Mouse (Mus musculus) midbrain, embryonic 11.5 days (tissue): Measurements from ENCODE around the gene Pstk. TPM values are rescaled to one million over a fixed set of nuclear protein-coding genes. Genes with fewer than 3 reads are reported as not detected.

Experiments used
- ATAC-seq: fragments of 200-750 bp; cut with Nextera tagmentation; 2 replicates; pipeline ENCODE4 v1.8.0; 2017; ENCODE audit warnings: moderate TSS enrichment, moderate library complexity; ENCODE audit not compliant: low FRiP score
- DNase-seq: peaks from one replicate; pipeline ENCODE4 v3.0.0; 2015; ENCODE audit warnings: low spot score; ENCODE audit errors: missing footprints
- H3K27ac ChIP-seq: fragments of 300-500 bp; sonication (generic); 2 replicates; pipeline ENCODE4 v1.5.1; 2014; ENCODE audit warnings: low read depth, low read length
- H3K27me3 ChIP-seq: fragments of 300-500 bp; sonication (generic); 2 replicates; pipeline ENCODE4 v1.6.1; 2014; ENCODE audit warnings: mild to moderate bottlenecking, low read length, moderate library complexity, mixed read lengths; ENCODE audit not compliant: control insufficient read depth, insufficient read depth
- H3K36me3 ChIP-seq: fragments of 300-500 bp; sonication (generic); 2 replicates; pipeline ENCODE4 v1.6.1; 2014; ENCODE audit warnings: mild to moderate bottlenecking, low read length, moderate library complexity, mixed read lengths; ENCODE audit not compliant: control insufficient read depth, insufficient read depth
- H3K4me1 ChIP-seq: fragments of 300-500 bp; sonication (generic); 2 replicates; pipeline ENCODE4 v1.6.1; 2014; ENCODE audit warnings: low read length; ENCODE audit not compliant: control insufficient read depth, insufficient read depth
- H3K4me2 ChIP-seq: fragments of 300-500 bp; sonication (generic); 2 replicates; pipeline ENCODE4 v1.6.1; 2014; ENCODE audit warnings: mild to moderate bottlenecking, moderate library complexity
- H3K4me3 ChIP-seq: fragments of 300-500 bp; sonication (generic); 2 replicates; pipeline ENCODE4 v1.5.1; 2014; ENCODE audit warnings: low read depth, low read length
- H3K9ac ChIP-seq: fragments of 300-500 bp; sonication (generic); 2 replicates; pipeline ENCODE4 v1.6.1; 2014; ENCODE audit warnings: low read length
- H3K9me3 ChIP-seq: fragments of 300-500 bp; sonication (generic); 2 replicates; pipeline ENCODE4 v1.6.1; 2016; ENCODE audit warnings: low read length; ENCODE audit not compliant: control insufficient read depth
- WGBS: fragments of 180-500 bp; shearing (Covaris S2); extraction: QIAGEN DNeasy Blood & Tissue Kit; methylation state at CpG from one replicate; pipeline ENCODE4 v1.1.7; 2014; 5-methylcytosine and 5-hydroxymethylcytosine counted together
- polyA plus RNA-seq: library from polyadenylated mRNA; unstranded; fragments of >200 nt; fragmentation: Nextera tagmentation; extraction: Ambion mirVana; gene quantifications from 2 replicates; pipeline ENCODE4 v1.2.1, GENCODE M21; 2014

Pstk gene
- polyA plus RNA-seq, 1 experiment from 2014 or later = 65.6 TPM

GRCm38 (mm10) chr7:131434276-131434675, 63.3 kb downstream of the Pstk start:
- H3K4me3 ChIP-seq = no peak overlapping the region
- 71% methylated on average over 1 of the region's 1 CpGs for WGBS
- H3K4me1 ChIP-seq = no peaks in the 10 kb centered on the region
- no peaks in the 10 kb centered on the region for H3K27me3 ChIP-seq
- ATAC-seq (no peak), DNase-seq (no peak)
- H3K9ac ChIP-seq = no peak overlapping the region
- no peaks in the 10 kb centered on the region for H3K9me3 ChIP-seq
- H3K36me3 ChIP-seq = peaks cover 3% of the 10 kb centered on the region; the same call in 1 of the 2 replicates
- H3K4me2 ChIP-seq = no peak overlapping the region
- no peak overlapping the region for H3K27ac ChIP-seq

- Histone ChIP-seq H3K4me3 (no peak overlapping the region), H3K36me3 (no peaks in the 10 kb centered on the region), H3K4me1 (no peaks in the 10 kb centered on the region), H3K27ac (no peak overlapping the region), H3K9me3 (no peaks in the 10 kb centered on the region), H3K4me2 (no peak overlapping the region), H3K27me3 (no peaks in the 10 kb centered on the region), H3K9ac (no peak overlapping the region)
- ATAC-seq = no peak
- no peak for DNase-seq
- 68% methylated on average over 3 of the region's 3 CpGs for WGBS
Observed at GRCm38 (mm10) chr7:131437051-131437450, 66.1 kb downstream of the Pstk start.

Other genes with a start within 250 kb of the Pstk start
- not detected in 2 replicates for gene 4933402N03Rik, start 224.8 kb upstream of the Pstk start, polyA plus RNA-seq
- not detected in 2 replicates for gene 5430419D17Rik, start 196.7 kb upstream of the Pstk start, polyA plus RNA-seq
- gene Cuzd1, start 48.8 kb upstream of the Pstk start, polyA plus RNA-seq = not detected in 2 replicates
- not detected in 2 replicates for gene Fam24b, start 41.6 kb upstream of the Pstk start, polyA plus RNA-seq
- 0.29 TPM in 1 of 2 replicates, not detected in the other for gene Fam24a, start 37.3 kb upstream of the Pstk start, polyA plus RNA-seq
- 18.6 and 23.9 TPM in 2 replicates for gene 2310057M21Rik, start 8.4 kb upstream of the Pstk start, polyA plus RNA-seq
- 27.8 and 31.9 TPM in 2 replicates for gene Ikzf5, start 39.4 kb downstream of the Pstk start, polyA plus RNA-seq
- 91.0 and 107 TPM in 2 replicates for gene Acadsb, start 39.5 kb downstream of the Pstk start, polyA plus RNA-seq
- gene Hmx3, start 171.7 kb downstream of the Pstk start, polyA plus RNA-seq = 0.18 TPM in 1 of 2 replicates, not detected in the other
- 0.10 and 0.19 TPM in 2 replicates for gene Hmx2, start 177.6 kb downstream of the Pstk start, polyA plus RNA-seq
- gene Bub3, start 189.1 kb downstream of the Pstk start, polyA plus RNA-seq = 275 and 279 TPM in 2 replicates